Mouse (Mus musculus) right cerebral cortex, postnatal 36 days (tissue): ENCODE results near the gene Slc2a10.

ENCODE experiments used
- DNase-seq, 2 experiments: peaks; one replicate each; pipeline ENCODE4 v3.0.0; 2022; ENCODE audit warnings: low spot score in 2 of 2, mixed read lengths in 1 of 2

The Slc2a10 gene

DNA sequence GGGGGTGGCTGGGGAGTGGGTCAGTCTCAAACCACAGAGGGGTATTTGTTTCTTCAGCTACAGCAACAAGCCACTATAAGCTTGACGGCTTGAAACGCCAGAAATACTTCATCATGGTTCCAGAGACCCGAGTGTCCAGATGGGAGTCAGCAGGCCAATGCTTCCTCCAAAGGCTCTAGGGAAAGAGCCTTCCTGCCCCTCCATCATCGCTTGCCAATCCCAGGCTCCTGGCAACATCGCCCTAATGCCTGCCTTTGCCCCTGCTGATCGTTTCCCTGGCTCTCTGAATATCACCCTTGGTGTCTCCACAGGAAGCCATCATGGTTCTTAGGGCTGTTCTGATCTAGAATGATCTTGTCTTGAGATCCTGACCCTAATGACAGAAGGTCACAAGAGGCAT lies 58.3 kb downstream of the Slc2a10 start:
- DNase-seq = no peak

DNA sequence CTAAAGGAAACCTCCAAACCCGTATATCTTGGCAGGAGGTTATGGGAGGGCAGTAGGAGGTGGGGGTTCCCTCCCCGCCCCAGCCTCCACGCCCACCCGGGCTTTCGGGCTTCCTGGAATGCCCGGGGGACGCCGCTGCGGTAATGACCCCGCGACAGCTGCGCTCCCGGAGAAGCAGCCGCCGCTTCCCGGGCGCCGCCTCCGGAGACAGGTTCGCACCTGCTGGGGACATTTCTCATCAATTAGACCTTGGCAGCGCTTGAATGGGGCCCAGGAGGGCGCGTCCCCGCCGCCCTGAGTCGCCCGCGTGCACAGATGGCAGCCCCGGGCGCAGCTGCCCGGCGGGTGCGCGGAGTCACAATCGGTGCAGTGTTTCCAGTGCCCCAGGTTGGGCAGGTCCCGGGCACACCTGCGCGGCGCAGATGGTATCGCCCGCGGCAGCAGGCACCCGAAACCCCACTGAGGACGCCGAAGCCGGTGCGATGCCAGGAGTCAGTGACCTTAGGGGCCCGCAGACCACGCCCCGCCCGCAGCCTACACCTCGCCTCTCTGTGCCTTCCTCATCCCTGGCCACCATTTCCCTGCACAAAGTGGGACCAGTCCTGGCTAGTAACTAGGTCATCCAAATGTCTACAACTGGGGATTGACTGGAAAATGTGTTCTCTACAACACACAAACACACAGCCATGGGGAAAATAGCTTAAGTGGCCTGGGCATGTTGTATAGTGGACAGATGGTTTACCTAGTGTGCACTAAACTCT lies 59.9 kb downstream of the Slc2a10 start:
- no peak for DNase-seq

DNA sequence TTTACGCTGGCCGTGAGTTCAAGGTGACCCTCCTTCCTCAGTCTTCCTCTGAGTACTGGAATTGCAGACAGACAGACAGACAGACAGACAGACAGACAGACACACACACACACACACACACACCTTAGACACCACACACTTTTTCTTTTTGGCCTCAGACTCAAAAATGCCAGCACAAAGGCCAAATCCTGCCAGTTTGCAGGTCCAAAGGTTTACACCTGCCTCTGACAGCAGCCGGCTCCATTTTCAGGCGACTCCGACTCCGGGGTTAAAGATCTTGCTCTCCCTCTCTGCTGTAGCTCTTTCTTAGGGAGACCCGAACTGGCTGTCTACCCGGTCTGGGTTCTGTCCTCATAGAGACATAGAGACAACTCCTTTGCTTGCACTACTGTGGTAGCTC lies 60.5 kb downstream of the Slc2a10 start:
- DNase-seq = no peak

DNA sequence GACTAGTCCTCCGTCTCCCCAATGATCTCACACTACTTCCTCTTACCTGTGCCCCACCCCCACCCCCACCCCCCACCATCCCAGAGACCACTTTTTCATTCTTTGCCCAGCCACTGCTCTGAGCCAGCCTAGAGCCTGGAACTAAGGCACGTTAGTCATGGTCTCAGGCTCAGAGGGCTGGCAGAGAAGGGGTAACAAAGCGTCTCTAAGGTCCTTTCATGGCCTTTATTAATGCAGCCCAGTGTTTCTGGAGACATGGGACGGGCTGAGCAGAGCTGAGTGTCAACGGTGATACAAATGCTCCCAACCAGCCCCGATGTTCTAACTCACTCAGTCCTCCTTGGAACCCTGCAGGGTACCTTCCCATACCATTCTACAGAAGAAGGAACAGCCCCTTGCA lies 61.0 kb downstream of the Slc2a10 start:
- no peak for DNase-seq

DNA sequence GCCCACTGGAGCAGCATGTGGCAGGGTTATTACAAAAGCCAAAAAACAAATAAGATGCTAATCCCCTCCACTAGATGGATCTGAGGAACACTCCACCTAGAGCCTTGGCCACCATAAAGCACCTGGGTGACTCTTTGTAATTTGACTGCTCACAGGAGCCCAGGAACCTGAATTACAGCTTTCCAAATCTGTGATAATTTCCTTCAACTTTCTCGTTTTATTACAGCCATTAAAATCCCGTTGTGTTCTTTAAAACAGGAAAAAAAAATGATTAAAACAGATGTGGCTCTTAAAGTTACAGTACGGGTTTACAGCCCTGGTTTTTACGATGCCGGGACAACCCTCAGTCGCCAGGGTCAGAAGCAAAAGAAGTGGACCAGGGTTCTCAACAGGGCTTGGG lies 63.3 kb downstream of the Slc2a10 start:
- DNase-seq = no peak

DNA sequence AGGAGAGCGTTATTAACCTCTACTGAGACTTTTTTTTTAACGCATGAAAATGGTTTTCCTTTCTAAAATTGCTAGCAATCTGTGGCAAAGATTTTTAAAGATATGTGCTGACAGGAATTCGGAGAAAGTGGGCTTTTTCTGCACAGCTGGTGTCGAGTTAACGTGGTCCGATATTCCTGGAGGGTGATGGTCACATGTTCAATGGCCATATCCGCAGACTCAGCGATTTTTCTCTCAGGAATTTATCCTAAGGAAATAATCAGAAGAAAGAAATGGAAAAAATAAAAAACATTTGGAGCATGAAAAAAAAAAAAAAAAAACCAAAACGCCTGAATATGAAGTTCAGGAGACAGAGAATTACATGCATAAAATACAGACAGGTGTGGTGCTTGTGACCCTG lies 64.2 kb downstream of the Slc2a10 start:
- no peak for DNase-seq

DNA sequence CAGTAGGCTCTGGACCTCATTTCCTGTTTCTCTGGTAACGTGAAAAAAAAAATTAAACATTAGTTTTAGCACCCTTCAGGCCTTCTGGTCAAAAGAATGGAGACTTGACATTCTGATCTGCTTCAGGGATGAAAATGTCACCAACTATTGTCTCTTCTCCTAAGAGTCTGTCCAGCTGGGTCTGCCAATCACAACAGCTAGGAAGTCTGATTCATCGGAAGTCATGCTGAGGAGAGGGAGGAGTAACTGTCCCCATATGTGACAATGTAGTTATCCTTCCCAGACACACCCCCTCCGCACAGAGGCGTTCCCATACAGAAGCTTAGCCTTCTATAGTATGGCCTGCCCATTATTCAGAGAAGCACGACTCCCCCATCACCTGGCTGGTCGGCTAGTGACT lies 65.3 kb downstream of the Slc2a10 start:
- no peak for DNase-seq
